Mouse (Mus musculus) lung, adult 18-20 months (tissue): Measurements from ENCODE around the gene Ltn1.

Experiments used
- DNase-seq, 2 experiments: peaks; one replicate each; pipeline ENCODE4 v3.0.0; 2022; ENCODE audit warnings: mixed read lengths in 2 of 2

Ltn1 gene

DNA sequence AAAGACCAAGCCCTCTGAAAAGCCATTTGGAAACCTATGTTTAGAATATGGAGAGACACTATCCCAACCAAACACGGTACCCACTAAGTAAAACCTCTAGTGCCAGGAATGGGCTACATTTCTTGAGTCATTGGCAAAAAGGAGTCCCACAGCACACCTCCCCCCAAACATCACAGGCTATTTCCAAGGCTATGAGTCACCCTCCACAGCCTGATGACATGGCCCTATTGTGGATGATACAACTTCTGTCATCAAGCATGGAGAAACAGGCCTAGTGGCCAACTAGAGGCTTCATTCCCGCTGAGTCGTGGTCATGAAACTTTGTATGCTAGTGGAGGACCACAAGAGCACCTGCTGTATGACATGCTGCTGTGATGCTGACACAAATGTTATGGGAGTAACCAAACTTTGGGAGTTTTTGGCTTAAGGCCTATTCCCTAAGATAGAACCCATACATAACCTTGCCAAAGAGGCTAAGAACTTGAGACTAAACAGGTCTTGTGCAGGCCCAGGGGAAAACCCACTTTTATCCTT, 44.9 kb downstream of the Ltn1 start:
- no peak for DNase-seq

- no peak for DNase-seq
These were observed 48.0 kb downstream of the Ltn1 start for GRCm38 (mm10) chr16:87384366-87384765.

GRCm38 (mm10) chr16:87382996-87383395, 49.4 kb downstream of the Ltn1 start:
- DNase-seq = no peak

- no peak for DNase-seq
These were observed 66.0 kb downstream of the Ltn1 start for GRCm38 (mm10) chr16:87366445-87366844.

DNA sequence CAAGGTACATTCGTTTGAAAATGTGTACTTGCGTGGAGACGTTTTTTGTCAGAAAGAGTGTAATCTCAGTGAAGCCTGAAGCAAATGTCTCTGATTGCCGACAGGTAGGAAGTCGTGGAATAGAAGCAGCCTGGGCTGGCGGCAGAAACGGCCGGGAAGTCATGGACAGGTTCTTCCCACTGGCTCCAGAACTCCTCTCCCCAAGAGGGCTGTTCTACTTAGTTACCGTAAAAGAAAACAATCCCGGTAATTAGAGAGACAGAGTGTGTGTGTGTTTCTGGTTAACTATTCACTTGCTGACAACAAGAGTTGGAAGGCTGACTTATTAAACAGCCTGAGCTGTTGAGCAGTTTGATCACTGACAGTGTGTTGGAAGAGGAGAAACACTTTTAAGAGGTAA, 66.4 kb downstream of the Ltn1 start:
- DNase-seq = no peak

DNA sequence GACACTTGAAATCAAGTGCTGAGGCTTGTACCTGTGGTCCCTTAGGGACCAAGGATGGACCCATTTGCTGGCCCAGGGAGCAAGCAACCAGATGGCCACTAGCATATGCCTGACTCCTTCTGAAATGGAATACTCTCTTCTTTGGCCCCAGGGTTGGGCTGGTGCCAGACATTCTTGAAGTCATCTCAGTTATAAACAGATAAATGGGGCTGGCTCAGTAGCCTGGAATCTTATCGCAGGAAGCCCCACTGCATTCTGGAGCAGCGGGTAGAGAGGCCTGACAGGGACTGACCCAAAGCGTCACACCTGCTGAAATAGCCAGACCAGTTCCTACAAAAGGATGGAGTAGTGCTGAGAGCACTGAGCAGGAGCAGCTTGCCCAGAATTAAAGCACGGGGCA, 68.2 kb downstream of the Ltn1 start:
- DNase-seq = peak in 1 of 2 experiments; percentile 7

- no peak for DNase-seq
These were observed 72.3 kb downstream of the Ltn1 start for GRCm38 (mm10) chr16:87360096-87360495.

DNA sequence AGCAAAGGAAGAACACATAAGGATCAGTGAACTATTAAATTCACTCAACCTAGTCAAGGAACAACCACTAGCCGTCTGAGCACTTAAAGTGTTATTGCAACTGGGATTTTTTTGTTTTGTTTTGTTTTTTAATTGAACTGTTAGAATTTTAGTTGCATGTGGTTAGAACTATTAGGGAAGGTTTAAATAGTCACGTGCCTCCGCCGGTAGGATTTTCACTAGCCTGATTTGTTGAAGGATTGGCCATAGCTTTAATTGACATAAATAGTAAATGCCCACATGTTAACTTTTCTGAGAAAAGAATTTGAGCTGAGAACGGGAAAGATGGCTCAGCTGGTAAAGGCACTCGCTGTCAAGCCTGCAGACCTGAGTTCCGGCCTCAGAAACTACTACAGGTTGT, 77.7 kb downstream of the Ltn1 start:
- no peak for DNase-seq

DNA sequence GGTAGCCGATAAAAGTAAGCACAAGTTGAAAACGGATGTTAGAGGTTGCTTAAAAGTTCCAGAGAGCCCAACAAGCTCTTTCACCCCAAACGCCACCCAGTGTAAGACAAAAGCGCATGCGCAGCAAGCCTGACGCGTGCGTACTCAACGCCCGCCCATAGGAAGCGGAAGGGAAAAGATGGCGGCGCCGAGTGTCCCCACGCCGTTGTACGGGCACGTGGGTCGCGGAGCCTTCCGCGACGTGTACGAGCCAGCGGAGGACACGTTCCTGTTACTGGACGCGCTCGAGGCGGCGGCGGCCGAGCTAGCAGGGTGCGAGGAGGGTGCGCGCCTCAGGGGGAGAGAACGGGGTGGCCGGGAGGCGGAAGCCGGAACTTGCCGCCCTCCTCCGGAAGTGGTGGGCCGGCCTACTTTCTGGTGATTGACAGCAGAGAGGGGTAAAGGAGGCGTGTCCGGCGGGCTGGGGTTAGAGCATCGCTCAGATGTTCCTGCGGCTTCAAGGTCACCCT, 78.3 kb downstream of the Ltn1 start, which contains the start of gene N6amt1:
TSS of gene N6amt1 (plus strand) at position 111 of the 509 bp plus-strand sequence.
- DNase-seq = peak; percentile 92 to 94

DNA sequence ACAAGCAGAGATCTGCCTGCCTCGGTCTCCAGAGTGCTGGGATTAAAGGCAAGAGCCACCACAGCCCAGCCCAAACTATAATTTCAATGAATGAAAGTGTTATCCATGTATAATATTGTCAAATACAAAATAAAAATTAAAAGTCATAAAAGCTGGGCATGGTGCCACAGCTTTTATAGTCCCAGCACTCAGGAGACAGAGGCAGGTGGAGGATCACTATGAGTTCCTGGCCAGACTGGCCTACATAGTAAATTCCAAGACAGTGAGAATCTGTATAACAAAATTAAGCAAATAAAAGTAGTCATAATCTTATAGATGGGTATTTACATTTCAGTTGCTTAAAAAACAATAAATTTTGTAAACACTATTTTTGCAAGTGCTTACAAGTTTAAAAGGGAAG, 78.8 kb downstream of the Ltn1 start:
- DNase-seq = no peak

GRCm38 (mm10) chr16:87351386-87352105, 80.9 kb downstream of the Ltn1 start:
- no peak for DNase-seq

GRCm38 (mm10) chr16:87348133-87348532, 84.3 kb downstream of the Ltn1 start:
- DNase-seq = no peak

DNA sequence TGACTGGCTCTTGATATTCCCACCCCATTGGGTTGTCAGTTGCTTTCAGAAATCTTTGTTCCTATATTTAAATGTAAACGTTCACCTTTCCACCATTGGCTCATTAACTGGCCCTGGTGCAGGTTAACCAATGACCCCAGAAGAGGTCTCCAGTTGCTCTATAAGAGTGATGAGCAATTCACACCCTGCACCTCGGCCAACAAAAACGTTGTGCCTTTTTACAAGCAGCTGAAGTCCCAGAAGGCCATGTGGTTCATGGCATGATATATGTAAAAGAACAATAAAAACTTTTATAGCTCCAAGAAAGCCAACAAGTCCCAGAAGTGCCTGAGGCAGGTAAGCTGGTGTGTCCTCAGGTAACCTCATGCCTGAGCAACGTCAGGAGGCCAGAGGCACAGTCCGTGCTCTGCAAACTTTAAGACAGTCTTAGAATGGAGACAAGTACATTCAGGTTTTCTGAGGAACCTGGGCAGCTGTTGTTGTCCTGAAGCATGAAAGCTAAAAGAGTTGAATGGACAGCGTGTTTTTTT, 91.3 kb downstream of the Ltn1 start:
- no peak for DNase-seq

- DNase-seq = no peak
These were observed 97.7 kb downstream of the Ltn1 start for GRCm38 (mm10) chr16:87334756-87335155.

DNA sequence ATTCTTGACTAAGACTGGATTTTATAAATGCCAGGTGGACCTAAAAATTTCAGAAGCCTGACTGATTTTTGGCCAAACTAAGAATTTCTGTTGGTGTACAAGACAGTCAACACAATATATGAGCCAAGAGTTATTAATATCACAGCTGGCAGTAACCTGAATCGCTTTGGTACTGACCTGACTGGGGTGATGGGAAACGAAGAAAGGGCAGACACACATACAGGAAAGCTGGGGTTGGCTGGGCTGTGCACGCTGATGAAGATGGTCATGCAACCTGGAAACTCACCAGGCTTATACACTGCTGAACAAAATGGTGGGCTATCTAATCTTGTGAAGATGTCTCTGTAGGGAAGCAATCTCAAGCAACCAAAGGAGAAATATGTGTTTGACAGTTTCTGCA, 102.4 kb downstream of the Ltn1 start:
- DNase-seq = no peak
